Mouse (Mus musculus): ENCODE data around the gene Lmf2.

Gene Lmf2

DNA sequence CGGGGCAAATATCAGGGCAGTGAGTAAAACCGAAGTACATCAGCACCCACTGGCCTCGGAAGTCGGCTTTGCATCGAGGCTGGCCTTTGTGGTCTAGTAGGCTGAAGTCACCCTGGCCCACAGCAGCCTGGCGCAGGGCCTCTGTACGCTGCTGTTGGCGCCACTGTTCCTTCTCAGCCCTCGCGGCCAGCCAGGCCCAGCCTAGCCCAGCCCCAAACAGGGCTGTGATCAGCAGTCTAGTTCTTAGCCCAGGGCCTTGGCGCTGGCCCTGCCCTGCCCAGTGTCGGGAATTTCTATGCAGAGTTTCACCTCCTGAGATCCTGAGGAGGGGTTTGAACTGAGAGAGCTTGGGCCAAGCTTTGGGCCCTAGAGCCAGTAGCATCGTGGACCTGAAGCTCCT is 16.6 kb upstream of the Lmf2 start:
- no peak for DNase-seq

DNA sequence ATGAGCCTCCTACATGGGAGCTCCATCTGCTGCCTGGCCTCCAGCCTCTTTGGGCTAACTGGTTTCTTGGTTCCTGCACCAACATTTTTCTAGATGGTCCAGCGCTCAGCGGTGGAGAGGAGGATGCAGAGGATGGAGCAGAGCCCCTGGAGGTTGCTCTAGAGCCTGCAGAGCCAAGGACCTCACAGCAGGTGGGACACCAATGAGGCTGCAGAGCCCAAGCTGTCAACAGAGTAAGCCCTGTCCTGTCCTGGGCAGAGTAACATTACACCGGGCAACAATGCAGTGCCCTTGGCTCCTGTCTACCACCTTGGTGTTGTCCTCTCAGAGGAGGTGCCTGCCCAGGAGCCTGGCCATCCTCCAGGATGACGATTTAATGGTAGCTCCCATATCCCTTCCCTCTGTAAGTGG is 9.7 kb upstream of the Lmf2 start:
- DNase-seq: no peak

DNA sequence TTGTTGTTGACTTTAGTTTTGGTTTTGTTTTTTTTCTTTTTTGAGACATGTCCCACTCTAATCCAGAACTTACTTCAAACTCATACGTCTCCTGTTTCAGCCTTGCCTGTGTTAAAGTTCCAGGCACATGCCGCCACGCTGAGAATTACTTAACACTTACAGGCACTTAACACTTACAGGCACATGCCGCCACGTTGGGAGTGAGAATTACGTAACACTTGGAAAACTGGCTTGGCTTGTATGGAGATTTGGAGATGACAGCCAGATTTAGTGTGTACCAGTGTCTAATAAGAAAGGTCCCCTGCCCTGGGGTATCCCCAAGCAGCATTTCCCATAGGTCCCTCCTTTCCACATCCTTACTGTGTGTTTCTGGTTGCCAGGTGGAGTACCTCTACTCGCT is 7.6 kb upstream of the Lmf2 start:
- no peak for DNase-seq

DNA sequence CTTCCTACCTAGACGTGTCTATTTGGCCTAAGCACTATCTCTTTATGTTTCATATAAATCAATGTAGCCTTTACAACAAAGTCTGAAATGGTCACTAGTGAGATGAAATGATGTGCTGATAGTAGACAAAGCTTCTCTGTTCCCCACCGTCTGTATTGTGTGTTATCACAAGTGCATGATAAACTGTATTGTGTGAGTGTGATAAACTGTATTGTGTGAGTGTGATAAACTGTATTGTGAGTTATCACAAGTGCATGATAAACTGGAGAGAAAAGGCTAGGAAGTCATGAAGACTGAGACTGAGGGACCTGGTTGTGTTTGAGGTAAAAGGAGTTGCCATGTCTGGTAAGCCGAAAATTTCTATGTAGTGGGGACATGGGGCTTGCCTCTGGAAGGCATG is 3.3 kb upstream of the Lmf2 start:
- no peak for DNase-seq

DNA sequence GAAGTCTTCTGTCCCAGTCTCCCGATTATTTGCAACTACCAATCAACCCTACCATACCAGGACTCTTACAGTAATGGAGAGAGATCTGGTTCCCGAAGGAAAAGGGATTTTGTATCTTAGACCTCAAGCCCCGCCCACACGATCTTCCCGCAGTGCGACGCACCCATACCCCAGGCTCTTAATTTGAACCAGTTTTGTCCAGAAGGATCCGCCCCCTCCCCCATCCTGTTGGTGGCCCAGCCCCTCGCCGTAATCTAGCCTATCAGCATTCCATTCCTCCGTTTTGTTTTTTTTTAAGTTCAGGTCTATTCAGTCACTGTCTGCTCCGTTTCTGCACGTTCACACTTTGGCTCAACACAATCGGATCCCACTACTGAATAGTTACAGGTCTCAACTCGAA is 913 bp upstream of the Lmf2 start:
- DNase-seq: peak; percentile 80 to 85

DNA sequence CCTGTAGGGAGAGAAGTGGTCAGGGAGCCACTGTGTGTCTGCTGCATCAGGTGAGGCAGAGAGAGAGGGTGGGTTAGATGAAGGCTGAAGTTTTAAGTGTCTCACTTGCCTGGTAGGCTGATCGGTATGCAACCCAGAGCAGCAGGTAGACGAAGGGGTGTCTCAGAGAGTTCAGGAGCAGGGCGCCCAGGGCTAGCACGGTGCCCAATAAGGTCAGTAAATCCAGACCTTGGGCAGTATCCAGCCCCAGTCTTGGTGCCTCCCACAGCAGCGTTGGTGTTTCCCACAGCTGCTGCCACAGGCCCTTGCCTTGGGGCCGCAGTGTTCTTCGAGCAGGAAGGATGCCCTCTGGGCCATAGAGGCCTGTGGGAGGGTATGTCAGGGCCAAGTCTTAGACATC is 1.0 kb downstream of the Lmf2 start:
- DNase-seq: peak in 1 of 2 experiments; percentile 38

DNA sequence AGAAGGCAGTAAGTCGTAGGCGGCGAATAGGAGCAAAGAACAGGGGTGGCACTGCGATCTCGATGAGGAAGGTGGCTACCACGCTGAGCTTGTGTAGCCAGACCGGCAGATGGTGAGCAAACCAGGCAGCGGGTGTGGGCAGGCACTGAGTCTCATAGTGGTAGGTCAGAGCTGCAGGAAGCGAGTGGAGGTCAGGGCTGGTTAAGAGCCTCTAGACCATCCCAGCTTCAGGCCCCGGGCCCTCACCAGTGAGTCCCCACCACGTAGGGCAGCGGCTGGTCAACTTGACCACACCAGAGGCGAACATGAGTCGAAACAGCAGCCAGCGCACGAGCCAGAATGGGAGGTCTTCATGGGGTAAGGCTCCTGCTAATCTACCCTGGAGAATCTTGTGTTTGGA is 1.6 kb downstream of the Lmf2 start:
- peak in 1 of 2 experiments; percentile 33 for DNase-seq

DNA sequence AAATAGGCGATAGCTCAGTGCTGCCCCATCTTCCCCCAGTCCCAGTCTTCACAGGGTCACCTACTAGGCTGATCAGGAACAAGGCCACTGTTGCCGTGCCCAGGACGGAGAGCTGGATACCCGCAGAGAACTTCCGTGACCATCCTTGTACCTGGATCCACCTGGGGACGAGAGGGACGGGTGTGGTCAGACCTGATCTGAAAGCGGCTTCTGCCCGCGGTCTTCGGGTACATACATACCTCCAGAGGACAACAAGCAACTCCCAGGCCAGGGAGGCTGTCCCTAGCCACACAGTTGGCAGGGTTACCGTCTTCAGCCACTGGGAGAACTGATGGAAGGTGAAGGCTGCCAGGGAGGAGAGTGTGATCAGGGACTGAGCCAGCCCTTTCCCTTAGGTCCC is 2.7 kb downstream of the Lmf2 start:
- DNase-seq: no peak

DNA sequence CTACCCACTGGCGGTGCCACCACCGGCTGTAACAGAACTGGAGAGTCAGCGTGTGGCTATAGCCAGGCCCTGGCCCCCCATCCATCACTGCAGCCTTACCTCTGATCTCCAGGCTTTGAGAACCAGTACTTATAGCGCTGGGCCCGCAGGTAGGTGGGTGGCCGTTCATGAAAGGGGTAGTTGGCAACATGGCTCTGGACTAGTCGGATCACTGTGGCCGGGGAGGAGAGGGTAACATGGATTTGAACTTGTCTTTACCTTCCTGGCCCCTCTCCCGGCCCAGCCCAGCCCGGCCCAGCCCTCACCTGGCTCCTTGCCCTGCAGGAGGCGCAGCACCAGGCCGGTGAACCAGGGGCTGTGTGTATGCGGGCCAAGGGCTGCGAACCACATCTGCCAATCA is 3.4 kb downstream of the Lmf2 start:
- DNase-seq: no peak

DNA sequence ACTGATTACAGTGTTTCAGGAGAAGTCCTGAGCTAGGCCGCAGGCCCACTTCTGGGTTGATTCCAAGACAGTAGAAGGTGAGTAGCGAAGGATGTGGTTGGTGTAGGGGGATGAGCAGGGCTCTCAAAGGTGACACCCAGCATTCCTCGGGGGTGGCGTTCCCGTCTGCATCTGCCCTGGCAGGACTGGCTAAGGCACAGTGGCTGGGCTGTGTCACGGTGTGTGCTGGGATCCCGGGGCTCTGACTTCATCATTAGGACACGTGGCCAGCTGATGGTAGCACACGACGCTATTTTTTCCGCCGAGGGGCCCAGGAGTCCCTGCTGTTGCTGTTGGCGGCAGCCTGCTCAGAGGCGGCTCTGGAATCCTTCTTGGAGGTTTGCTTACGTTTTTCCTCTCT is 4.2 kb downstream of the Lmf2 start:
- DNase-seq: no peak

DNA sequence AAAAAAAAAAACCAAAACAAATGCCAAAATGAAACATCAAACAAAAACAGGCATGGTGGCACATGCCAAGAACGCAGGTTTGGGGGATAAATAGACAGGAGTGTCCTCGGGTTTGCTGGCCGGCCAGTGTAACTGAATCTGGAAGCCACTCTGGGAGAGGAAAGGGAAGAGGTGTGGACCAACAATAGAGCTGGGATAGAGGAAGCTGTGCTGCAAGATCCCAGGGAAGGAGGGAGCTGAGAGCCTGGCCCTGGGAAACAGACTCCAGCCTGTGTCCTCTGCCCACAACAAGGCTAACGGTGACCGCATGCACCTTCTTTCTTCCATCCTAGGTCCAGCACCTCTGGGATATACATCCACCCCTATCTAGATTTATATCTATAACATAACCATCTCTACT is 5.0 kb downstream of the Lmf2 start:
- peak in 1 of 2 experiments; percentile 31 for DNase-seq

DNA sequence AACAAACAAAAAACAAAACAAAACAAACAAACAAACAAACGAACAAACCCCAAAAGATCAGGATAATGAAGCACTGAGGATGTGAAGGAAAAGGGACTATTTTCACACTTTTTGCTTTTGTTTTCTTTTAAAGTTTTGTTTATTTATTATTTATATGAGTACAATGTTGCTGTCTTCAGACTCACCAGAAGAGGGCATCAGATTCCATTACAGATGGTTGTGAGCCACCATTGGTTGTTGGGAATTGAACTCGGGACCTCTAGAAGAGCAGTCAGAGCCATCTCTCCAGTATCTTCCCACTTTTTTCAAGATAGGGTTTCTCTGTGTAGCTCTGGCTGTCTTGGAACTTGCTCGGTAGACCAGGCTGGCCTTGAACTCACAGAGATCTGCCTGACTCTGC is 12.1 kb downstream of the Lmf2 start:
- DNase-seq: peak in 1 of 2 experiments; percentile 14

DNA sequence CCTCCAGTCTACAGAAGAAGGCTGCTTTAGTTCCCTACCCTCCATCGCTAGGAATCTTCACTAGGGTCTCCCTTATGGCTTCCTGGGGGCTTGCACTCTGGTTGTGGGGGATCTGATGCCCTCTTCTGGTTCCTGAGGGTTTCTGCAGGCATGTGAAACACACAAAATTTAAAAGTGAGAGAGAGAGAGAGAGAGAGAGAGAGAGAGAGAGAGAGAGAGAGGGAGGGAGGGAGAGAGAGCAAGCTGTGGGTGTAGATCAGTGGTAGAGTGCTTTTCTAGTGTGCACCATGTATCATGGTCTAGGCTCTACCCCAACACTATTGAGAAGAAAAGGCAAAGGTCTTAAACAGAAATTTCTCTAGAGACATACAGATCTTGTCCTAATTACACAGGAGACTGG is 13.8 kb downstream of the Lmf2 start:
- DNase-seq: no peak

DNA sequence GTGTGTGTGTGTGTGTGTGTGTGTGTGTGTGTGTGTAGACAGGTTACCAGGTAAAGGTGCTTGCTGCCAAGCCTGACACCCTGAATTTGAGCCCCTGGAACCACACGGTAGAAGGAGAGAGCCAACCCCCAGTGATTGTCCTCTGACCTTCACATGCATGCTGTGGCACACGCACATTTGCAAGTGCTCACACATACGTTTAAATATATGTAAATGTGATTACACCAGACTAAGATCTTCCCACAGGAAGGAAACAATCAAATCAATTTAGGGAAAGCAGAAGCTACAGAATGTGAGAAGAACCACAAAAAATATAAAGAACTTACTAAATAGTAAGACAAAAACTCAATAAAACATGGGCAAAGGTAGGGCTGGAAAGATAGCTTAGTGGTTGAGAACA is 15.3 kb downstream of the Lmf2 start:
- DNase-seq: no peak

DNA sequence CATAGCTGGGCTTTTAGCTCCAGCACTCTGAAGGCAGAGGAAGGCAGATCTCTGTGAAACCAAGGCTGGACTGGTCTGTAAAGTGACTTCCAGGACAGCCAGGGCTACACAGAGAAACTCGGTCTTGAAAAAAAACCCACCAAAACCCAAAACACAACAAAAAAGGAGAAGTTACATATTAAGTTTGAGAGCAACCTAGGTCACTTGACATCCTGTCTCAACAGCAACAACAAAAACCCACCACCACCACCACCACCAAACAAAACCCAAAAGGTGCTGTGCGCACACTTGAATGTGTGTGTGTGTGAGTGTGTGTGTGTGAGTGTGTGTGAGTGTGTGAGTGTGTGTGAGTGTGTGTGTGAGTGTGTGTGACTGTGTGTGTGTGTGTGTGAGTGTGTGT is 15.8 kb downstream of the Lmf2 start:
- no peak for DNase-seq

DNA sequence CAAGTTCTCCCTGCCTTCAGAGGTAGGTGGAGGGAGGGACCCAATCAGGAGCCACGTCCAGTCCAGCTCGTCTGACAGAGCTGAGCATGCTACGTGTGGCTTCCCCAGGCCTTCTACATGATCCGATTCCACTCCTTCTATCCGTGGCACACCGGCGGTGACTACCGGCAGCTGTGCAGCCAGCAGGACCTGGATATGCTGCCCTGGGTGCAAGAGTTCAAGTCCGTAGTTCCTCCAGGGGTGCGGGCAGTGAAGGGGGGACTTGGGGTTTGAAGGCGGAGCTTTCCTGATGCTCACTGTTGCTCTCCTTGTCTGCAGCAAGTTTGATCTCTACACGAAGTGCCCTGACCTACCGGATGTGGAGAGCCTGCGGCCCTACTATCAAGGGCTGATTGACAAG is 19.0 kb downstream of the Lmf2 start:
- peak in 1 of 2 experiments; percentile 59 for DNase-seq

DNA sequence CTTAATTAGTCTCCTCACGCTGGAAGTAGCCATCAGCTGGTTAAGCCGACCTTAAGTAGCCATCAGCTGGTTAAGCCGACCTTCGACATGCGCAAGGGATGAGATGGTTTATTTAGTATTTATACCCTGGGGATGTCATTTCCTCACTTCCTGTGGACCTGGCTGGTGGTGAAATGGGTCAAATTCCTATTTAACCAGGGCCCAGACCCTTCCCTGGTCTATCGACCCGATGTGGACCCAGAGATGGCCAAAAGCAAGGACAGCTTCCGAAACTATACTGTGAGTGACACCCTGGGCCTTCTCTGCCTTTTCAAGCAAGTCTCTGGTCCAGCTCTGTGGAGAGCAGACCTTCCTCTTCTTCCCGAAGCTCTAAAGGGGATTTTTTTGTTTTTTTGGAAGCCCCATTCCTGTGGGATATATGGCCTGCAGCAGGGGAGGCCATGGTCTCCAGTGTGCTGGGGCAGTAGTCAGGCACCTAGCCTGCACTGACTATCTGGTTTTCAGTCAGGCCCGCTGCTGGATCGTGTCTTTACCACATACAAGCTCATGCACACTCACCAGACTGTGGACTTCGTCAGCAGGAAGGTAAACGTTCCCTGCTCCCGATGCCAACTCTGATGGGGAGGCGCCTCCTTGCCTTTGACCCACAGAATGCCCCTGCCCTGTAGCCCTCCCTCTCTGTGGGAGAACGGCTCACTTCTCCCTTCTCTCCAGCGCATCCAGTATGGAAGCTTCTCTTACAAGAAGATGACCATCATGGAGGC is 20.5 kb downstream of the Lmf2 start:
- peak; percentile 40 to 62 for DNase-seq

DNA sequence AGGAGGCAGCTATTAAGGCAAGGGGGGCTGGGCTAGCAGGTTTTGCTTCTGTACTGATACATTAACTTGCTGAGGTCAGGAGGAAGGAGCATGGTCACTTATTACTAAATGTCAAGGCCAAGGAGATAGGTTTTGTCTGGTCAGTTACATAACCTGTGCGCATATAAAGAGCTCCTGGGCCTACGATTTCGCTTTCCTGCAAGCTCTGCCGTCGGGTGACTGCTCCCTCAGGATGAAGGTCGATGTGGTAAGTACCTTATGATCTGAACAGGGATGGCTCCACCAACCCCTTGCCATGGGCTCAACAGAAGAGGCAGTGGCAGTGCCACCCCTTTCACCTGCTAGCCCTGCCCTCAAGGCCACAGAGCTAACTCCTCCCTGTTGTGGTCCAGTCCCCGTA is 21.2 kb downstream of the Lmf2 start, which contains the start of gene Miox:
Miox (plus strand) TSS at position 128 of the 400 bp plus-strand sequence.
- peak; percentile 75 to 88 for DNase-seq

DNA sequence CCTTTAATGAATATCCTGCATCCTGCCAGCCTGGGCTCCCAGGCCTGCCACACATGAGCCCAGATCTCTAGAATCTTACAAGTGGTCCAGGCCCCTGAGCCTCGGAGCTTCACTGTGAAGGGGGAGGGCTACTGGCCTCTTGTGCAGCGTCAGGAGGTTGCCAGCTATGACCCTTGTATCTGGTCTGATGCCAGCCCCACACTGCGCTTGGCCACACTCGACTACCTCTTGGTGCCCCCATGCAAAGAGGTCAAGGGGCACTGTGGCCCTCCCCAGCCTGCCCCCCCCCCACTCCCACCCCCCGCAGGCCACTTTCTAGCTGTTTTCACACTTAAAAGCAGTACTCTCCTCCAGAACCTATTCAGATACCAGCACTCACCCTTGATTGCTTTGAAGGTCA is 29.0 kb downstream of the Lmf2 start:
- DNase-seq: peak; percentile 79 to 92

DNA sequence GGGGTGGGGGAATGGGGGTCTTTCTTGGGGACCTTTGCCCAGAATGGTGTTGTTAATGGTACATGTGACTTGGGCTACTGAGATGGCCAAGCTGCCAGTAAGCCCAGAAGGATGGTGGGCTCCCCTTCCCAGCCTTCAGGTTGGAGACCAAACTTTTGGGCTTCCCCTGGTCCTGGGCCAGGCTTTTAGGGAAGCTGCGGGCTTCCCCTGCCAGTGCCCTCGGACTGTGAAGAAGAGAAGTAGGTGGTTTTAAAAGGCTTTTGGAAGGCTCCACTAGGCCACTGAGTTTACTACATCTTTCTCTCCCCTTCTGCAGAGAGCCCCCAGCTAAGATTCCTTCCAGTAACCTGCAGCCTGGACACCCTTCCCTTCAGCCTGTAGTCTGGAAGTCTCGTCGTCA is 31.8 kb downstream of the Lmf2 start:
- peak in 1 of 2 experiments; percentile 24 for DNase-seq

DNA sequence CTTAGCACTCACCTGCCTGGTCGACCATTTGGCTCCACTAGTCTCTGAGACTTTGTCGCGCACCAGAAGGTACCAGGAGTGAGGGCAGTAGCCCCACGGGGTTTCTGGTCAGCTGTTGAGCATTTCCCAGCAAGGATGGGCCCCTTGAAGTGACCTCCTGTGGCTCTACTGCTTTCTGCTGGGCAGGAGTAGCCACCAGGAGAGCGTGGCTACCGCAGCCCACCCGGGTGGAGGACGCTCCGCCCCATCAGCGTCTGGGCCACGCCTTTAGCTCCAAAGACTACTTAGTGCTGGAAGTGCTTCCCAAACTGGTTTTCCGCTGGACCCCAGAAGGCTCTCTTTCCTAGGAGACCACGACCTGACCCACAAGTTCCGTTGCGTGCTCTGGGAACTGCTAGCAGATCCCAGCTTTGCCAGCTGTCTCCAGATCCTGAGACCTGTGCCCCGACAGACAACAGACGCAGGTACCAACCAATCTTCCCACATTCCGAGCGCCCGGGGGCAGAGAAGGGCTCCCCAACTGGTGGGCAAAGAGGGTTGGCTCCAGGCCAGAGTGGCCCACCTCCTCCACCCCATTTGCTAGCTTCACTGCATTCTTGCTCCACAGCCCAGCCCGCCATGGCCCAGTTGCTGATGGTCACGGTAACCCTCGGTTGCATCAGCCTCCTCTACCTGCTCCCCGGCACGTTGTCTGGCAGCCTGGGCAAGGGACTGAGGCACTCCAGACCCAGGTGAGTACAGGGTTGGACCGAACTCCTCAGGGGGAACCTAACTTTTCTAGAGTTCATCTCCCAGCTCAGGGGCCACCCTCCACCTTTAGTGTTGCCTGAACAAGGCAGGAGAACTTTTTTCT is 32.6 kb downstream of the Lmf2 start, which contains the start of gene Adm2:
Adm2 (plus strand) TSS at position 51 of the 853 bp plus-strand sequence.
- DNase-seq: peak in 1 of 2 experiments; percentile 58

DNA sequence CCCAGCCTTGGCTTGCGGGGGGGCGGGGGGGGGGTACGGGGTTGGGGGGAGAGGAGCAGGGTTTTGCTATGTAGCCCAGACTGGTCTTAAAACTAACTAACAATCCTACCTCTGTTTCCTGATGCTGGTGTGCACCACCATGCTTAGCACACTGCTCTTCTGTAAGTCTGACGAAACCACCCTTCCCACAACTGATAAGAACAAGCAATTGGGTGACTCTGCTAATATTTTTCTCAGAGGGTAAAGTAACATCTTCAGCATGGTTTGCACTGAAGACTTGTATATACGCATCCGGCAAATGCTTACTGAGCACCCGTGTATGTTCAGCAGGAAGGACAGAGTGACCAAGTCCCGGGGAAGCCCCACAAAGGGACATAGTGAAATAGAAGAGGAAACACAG is 34.2 kb downstream of the Lmf2 start:
- peak in 1 of 2 experiments; percentile 1 for DNase-seq

DNA sequence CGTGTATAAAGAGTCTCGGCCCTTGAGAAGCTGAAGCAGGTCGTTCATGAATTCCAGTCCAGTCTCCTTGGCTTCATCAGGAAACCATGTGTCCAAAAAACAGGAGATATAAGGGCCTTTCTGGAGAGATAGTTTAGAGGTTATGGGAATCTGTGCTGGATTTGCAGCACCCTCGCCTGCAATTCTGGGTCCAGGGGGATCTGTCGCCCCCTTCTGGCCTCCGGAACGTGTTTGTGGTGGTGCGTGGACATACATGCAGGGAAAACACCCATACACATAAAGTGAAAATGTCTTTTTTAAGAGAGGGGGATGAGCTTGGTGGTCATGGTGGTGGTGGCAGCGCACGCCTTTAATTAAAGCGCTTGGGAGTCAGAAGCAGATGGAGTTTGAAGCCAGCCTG is 39.3 kb downstream of the Lmf2 start:
- DNase-seq: peak; percentile 35 to 39

DNA sequence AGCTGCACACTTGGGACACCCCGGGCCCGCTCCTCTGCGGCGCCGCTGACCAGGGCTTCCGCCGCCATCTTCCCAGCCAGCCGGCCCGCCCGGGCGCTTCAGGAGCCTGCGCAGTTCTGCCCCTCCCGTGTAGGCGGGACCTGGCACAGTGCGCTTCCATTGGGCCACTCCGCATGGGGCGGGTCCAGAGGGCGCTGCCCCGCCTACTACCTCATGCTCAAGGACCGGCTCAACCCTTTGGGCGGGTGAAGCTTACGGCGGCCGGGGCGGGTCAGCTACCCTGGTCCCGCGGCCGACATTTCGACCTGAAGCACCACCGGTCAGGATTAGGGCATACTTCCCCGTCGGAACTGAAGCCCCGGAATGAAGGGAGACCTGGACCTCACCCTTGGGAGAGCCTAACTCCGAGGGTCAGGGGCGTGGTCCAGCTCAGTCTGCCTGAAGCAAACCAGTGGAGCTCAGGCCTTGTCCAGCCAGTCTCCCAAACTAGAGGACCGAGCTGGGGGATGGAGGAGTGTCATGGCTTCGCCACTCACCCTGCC is 40.2 kb downstream of the Lmf2 start, which contains the start of gene Sbf1:
Sbf1 (minus strand) TSS at position 122 of the 542 bp plus-strand sequence.
- DNase-seq: peak; percentile 99
